Mouse (Mus musculus) layer of hippocampus, adult 9-11 months (tissue): ENCODE measurements around the gene Zic3.

Experiments
- DNase-seq: peaks from one replicate; pipeline ENCODE4 v3.0.0; 2022

Zic3 gene

DNA sequence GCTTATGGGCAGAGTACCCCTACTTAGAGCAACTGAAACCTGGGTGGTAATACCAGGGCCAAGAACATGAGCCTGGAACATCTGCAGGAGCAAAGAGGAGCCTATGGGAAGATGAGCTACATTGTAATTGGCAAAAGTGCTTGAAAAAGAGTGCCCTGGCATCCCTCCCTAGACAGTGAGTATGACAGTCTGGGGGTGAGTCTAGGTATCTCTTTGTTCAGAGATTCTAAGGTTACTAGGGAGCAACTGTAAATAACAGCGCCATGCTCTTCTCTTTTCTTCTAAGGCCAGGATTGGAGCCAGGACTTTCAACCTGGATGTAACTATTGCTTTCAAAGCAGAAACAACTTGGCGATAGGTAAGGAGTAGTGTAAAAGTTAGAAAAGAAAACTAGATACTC is at the start of gene Zic3:
Gene Zic3 (plus strand): TSS at position 301 of the 400 bp plus-strand sequence.
- DNase-seq = no peak

DNA sequence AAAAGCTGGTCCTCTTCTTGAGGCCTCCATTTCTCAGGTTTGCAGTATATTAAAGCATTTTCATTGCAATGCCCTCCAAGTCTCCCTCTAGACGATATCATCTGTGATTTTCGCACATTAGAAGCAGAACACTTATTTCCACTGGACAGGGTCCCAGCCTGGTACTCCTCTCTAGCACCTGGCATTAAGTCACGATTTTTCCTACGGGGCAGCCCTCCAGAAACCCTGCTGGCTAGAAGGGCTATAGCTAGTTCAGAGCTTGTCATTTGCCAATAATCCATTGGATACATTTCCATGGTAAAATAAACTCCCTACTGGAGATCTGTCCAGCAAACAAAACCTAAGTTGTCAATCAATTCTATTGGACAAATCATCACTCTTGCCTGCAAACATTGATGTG is 40.1 kb upstream of the Zic3 start:
- no peak for DNase-seq

DNA sequence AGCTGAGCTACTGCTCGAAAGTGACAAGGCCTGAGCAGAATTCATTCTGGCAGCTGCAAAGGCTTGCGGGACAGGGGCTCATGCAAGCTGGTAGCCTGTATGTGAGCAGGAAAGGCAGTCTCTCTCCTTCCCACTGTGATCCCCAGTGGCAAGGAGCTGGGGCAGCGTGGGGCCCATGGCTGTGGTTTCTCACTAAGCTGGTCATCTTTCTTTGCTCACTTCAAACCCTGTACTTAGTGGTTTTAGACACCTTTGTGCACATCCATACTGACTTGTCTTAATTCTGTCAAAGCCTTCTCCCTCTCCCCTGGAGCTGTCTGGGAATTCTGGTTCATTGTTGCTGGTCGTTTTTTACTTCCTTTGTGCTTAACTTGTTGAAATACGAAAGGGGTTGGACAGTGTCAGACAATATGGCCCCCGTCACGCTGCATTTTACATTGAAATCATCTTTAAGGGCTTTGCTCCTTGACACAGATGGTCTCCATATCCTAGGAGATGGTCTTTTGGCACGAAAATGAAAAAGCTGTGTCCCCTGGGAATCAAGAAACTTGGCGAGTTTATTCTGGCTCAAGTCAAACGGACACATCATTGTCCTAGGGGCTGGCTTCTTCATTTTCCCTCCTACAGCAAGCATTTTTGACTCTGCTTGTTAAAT is 34.9 kb upstream of the Zic3 start:
- no peak for DNase-seq

DNA sequence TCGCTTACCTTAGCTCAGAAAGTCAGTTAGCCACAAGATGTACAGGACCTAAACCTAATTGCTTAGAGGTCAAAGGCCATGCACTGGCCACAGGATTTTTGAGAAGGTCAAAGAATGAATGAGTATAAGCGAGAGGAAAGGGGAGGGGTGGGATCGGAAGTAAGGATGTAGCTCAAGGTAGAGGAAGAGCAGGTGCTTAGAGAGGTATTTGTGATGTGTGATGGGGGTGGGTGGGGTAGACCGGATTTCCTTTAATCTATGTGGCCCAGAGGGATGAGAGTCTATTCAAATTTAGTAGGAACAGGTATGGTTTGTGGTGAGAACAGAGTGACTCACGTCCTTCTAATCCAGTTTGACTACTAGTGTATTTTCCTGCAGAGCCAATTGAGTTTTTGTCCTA is 9.1 kb upstream of the Zic3 start:
- DNase-seq = no peak

DNA sequence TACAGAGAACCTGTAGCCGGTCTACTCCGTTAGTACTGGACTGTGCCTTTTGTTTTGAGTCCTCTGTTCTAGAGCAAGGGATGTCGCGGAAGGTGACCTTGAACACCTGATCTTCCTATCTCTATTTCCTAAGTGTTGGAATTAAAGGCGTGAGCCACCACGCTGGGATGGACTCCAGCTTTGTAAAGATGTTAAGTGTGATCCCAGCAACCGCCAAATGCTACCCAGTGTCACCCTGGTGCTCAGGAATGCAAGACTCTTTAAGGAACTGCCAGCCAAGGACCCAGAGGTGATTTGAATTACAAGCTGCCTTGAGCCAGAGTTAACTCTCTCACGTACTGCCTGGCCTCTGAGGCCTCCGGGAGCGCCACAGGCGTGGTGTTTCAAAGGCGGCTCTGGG is 8.4 kb upstream of the Zic3 start:
- DNase-seq = no peak

DNA sequence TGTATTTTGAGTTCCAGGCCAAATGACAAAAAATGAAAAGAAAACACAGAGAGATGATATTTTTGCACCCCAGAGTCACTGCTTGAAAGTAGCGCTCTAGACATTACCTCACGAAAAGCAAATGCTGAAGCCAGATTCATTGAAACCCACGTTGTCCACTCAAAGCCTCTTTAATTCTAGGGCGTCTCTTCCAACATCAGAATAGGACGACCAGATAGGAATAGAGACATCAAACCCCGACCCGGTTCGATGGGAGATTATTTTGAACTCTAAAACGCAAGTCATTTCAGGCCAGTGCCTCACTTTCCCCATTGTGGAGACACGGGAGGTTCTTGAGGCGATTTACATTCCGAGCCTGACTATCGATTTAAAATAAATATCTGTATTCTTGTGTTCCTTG is 7.7 kb upstream of the Zic3 start:
- no peak for DNase-seq

DNA sequence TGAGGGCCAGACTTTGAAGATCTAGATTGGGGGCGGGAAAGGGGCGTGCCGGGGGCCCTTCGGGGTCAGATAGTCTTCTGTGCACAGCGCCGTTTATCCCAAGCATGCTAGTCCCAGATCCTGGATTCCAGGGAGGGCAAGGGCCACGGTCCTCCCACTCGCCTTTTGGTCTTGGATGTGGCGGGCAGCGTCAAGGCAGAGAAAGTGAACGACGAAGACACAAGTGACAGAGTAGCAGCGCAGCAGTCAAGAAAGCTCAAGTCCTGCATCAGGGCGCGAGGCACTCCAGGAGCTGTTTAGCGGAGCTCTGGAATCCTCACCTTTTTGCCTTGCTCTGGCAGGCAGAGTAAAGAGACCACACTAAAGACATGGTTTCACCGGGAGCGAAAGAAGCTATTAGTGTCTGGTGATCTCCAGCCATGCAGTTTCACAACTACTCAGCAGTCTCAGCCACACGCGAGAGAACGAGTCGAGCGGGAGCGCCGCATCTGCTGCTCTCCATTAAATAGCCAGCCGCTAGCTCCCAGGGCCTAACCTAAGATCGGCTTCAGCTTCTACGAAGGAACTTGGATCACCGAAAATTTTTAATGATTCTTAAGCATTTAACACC is 7.1 kb upstream of the Zic3 start:
- no peak for DNase-seq

DNA sequence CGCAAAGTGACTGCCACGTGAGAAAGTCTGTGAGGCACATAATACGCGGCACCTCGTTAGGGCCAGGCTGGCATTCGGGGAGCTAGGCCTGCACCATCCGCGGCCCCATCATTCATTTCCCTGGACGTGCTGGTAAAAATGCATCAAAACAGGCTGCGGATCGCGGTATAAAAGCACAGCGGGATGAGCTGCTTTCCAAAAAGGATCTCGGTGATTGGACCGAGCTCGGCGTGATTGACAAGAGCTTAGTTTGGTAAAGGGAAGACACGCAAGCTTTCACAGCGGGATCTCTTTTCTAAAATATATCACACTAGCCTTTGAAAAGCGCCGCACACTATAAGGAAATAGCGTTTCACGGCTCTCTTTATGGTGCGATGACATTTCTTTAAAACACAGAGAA is 3.8 kb upstream of the Zic3 start:
- DNase-seq = no peak

DNA sequence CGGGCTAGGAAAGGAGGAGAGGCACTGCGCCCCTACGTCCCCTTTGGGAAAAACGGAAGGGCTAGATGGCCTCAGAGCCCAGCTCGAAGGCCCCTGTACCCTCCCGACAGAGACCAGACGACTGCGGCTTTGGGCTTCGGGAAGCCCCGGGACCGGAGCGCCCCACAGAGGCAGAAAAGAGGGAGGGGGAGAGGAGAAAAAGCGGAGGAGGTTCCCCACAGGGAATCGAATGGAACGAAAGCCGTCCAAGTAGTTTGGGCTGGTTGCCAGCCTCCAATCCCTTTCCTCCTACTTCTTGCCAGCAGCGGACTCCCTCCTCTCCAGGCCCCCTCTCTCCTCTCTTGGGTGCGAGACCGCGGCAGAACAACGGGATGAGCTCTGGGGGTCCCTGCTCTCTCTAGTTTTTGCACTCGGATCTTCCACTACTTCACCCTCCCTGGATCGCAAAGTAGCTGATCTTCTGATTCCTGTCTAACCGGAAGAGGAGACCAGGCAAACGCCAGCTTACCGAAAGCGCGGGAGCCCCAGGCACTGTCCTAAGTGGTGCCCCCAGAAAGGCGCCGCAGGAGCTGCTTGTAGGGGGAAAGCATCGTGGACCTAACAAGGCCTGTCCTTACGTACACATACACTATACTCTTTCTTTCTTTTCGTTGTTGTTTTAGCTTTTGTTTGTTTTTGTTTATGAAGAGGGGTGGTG is 3.1 kb upstream of the Zic3 start:
- DNase-seq = no peak

DNA sequence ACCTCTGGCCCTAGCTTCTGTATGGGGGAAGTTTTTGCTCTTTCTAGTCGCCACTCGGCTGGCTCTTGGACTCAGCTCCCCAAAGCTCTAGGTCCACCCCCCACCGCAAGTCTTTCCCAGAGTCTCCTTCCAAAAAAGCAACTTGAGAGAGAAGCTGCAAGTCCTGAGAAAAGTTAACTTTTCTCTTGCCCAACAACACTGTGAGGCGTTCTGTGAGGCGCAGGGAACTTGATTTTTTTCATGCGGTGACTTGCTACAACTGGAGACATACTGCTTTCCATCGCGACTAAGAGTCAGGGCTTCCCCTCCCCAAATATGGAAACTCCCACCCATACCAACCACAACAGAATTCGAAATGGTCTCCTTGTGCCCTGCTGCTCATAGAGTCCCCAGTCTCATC is 5.1 kb downstream of the Zic3 start:
- DNase-seq = no peak

DNA sequence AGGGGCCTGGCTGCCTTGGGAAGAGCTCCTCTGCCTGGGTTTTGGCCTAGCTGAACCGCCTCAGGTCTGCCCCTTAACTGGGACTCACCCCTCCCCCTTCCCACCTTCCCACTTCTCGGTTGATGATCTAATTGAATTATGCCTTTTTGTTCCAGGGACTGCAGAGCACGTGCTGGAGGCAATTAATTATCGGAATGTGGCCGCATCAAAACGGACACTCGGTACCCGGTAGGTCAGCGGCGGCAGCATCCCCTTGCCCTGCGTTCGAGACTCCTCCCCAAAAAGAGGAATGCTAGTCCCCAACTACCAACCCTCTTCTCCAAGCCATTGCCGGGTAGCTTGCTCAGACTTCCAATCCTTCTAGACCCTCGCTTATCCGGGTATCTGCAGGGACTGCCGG is 5.6 kb downstream of the Zic3 start:
- no peak for DNase-seq

DNA sequence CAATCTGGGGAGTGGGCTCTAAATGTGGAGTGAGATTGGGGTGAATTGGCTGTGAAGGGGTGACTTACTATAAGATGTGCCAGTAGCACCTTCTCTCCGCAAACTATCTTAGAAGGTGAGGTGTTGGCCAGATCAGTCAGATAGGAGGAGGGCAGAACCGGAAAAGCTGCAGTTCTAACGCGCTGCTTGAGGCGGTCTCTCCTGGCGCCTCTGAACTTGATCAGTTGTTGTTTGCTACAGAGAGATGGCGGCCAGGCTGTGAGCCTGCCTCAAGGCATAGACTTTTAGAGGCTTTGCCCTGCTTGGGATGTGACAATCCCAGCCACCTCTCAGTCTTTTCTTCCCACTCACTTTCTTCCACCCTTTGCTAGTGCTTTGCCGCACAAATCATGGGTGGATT is 6.4 kb downstream of the Zic3 start:
- DNase-seq = no peak

DNA sequence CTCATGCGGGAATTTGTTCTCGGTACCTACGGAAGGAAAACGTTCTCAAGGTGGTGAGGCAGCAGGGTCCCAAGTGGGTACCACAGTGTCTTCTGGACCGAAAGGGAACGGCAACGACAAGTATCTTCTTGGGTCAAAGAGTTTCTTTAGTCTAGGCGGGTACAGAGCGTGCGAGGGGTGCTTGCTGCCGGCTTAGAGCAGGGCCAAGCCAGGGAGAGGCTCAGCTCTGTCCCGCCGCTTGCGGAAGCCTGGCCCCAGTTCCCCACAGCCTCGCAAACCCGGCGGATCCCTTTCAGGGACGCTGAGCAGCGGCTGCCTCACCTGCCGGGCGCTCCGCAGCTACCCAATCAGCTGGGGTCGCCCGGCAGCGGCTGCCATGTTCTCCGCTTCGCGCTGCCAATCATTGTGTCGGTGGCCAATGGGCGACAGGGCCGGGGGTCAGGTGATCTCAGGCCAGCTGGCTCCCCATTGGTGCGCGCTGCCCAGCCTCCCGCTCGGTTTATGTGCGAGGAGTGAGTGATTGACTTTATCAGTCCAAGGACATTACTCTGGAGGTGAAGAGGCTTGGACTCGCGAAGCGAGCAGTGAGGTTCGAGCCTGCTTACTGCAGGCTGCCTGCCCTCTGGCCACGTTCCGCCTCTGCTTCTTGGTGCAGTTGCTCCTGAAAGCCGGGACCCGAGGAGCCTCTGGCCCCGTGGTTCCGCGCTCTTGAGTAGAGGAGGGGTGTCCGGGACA is 7.8 kb downstream of the Zic3 start:
- no peak for DNase-seq

DNA sequence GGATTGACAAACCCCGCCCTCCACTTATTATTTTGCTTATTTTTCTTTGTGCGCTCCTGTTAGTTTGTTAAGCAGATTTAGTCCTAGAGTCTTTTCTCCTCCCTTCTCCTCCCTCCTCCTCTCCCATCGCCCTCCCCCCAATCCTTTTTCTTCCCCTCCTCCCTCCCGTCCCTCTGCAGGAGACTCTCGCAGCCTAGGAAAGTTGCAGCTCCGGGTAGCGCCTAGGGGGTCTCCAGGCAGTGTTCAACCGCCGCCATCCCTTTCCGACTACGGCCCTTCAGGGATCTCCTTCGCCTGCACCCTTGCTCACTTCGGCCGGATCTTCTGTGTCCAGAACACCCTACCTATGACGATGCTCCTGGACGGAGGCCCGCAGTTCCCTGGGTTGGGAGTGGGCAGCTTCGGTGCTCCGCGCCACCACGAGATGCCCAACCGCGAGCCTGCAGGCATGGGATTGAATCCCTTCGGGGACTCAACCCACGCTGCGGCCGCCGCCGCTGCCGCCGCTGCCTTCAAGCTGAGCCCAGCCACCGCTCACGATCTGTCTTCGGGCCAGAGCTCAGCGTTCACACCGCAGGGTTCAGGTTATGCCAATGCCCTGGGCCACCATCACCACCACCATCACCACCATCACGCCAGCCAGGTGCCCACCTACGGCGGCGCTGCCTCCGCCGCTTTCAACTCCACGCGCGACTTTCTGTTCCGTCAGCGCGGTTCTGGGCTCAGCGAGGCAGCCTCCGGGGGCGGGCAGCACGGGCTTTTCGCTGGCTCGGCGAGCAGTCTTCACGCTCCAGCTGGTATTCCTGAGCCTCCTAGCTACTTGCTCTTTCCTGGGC is 8.6 kb downstream of the Zic3 start:
- DNase-seq = no peak

DNA sequence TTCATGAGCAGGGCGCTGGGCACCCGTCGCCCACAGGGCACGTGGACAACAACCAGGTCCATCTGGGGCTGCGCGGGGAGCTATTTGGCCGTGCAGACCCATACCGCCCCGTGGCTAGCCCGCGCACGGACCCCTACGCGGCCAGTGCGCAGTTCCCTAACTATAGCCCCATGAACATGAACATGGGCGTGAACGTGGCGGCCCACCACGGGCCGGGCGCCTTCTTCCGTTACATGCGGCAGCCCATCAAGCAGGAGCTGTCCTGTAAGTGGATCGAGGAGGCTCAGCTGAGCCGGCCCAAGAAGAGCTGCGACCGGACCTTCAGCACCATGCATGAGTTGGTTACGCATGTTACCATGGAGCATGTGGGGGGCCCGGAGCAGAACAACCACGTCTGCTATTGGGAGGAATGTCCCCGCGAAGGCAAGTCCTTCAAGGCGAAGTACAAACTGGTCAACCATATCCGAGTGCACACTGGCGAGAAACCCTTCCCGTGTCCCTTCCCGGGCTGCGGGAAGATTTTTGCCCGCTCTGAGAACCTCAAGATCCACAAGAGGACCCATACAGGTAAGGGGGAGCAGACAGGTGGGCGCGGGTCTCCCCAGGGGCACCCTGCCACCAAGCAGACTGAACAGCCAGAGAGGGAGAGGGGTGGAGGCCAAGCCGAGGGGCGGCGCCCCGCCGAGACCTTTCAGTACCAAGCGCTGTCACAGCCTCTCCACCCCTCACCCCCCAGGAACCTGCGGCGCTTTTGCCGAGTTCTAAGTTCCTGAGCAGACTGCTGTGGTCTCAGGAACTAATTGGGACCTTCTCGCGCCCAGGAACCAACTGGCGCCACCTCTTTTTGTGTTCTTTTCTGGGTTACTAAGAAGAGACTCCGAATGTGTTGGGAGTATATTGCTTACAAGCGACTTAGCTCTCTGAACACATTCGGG is 9.4 kb downstream of the Zic3 start:
- DNase-seq = no peak

DNA sequence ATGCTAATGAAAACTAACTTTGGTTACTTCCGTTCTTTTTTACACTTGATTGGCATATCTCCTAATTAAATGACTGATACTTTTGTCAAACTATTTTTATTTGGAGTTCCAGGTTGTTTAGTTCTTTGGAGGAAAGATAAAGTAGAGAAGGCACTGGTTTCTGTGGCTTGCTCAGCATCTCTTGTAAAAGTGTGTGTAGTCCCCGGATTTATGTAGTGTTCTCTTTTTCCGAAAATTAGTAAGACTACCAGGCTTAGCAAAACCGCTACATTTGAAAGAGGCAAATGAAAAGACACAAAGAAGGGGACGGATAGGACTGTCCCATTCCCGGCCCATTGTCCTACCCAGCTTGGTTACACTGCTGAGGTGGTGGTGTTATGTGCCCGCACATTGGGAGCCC is 10.1 kb downstream of the Zic3 start:
- no peak for DNase-seq

DNA sequence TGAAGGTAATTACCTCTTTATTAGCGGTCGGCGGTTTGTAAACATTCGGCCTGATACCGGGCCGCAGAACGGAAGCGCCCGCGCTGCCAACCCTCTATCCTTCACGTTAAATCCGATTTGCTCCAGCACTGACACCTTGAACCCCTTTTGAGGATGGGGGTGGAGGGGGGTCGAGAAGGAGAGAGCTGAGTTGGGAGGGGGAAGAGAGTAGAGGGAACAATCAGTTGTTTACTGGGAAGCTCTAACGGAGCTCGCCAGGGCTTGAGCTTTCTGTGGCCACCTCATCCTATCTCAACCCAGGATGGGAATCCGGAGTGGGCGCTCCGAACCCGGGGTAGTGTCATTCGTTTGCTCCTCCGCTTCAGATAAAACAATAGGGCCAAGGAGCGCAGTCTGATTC is 11.0 kb downstream of the Zic3 start:
- no peak for DNase-seq

DNA sequence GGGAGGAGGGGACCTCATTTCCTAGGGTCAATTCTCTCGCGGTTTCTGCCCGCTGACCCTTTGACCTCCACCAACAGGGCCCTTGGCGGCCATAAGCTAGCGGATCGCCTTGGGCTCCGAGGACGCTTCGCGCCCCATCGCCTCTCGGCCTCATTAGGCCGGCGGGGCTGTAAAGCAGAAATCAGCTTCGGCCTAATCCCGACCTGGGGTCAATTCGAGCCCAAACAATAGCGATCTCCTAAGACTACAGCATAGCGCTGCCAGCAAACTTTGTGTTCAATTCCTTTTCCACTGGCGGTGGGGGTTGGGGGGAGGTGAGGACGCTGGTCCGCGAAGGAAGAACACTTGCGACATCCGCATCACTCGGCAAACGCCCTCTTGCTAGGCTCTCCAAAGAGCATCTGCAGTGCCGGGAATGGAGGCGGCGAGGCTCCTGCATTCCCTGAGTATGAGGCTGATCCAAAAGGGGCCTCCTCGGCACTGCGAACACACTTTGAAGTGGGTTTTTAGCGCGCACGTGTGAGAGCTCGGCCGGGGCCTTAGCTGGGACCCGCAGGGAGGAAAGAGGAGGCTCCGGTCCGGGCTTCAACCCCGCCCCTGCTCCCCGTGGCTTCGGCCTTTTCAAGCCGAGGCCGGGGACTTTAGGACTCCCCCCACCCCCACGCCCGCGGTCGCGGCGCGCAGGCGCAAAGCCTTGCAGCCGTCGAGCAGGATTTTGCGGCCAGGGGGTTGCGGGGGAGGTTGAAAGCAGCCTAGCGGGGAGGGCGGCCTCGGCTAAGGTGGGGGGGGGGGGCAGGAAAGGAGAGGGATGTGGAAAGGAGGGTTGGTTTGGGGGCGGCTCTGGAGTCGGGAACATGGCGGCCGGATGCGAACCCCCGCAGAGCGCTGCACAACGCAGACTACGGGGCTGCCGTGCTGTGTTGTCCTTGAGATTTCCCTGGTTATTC is 15.8 kb downstream of the Zic3 start:
- DNase-seq = no peak

DNA sequence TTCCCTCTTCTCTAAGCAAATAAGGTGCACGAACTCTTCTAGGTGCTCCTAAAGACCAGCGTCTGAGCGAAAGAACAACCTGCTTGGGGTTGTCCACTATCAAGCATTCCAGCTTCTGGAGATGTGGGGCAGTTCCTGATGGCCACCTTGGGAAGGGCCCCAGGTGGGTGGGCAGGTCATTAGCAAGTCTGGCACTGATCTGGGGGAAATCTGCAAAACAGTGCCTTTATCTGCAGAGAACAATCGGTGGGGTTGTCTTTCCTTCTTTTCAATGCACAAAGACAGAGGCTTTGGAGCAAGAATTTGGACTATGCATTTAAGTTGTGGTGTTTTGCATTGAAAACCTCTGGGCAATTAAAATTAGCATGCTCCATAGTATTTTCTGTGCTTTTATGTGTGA is 17.2 kb downstream of the Zic3 start:
- no peak for DNase-seq

DNA sequence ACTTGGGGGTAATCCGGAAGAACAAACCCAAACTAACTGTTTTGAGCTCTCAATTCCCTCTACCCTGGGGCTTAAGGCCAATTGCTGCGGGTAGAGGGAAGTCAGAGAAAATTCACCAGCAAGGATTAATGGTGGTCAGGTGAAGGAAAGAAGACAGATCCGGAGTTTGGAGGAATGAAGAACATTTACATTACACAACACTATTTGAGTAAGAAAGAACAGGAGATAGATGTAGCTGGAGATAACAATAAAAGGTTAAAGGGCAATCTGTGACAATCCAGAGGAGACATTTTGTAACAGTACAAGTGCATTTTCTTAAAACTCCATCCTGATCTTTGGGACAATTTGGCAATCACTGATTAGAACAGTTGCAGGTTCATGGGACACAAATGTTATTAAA is 19.4 kb downstream of the Zic3 start:
- no peak for DNase-seq

DNA sequence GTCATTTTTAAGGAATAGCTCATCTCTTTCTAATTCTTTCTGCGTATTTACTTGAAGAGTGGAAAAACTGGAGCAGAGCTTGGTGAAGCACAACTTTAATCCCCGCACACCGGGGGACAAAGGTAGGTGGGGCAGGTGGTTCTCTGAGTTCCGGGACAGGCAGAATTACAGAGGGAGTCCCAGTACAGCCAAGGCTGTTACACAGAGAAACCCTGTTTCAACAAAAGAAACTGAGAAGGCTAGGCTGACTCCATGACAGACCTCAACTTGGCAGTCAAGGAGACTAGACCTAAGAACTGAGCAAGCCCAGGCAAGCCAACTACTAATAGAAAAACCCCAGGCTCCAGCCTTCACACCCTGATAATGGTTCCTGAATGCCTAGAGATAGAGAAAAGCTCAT is 20.0 kb downstream of the Zic3 start:
- DNase-seq = no peak
